Mouse (Mus musculus) heart, adult 2 months (tissue): ENCODE measurements around the gene Pex7.

ENCODE experiments used
- CTCF ChIP-seq: fragments of 200-600 bp; IDR thresholded peaks from 2 replicates; pipeline ENCODE4 v1.8.1; 2022; ENCODE audit warnings: antibody characterized with exemption, mild to moderate bottlenecking, moderate library complexity
- EP300 ChIP-seq: fragments of 200-500 bp; IDR thresholded peaks from 2 replicates; pipeline ENCODE4 v1.6.1; 2011; ENCODE audit warnings: low read depth, low read length, control low read depth; ENCODE audit not compliant: insufficient read depth
- POLR2A ChIP-seq: fragments of 200-500 bp; IDR thresholded peaks from 2 replicates; pipeline ENCODE4 v1.6.1; 2011; ENCODE audit warnings: mild to moderate bottlenecking, low read depth, low read length, control low read depth; ENCODE audit not compliant: insufficient read depth

DNA sequence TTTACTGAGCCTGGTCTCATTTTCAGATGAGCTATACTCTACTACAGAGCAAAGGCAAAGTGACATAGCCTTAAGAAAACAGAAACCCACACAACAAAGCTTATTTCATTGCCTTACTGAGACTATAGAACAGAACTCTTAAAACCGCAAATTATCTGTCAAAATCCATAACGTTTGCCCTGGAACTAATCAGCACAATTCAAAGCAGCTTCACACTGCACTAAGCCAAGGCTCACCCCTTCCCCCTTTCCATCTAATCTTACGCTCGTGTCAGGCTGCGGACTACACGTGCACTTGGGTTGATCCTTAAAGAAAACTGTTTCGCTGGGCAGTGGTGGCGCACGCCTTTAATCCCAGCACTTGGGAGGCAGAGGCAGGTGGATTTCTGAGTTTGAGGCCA is 29.8 kb downstream of the Pex7 start:
- TF ChIP-seq CTCF (no peak), EP300 (no peak), POLR2A (no peak)
